Mouse (Mus musculus): Measurements from ENCODE around the gene Ccdc93.

Gene Ccdc93

DNA sequence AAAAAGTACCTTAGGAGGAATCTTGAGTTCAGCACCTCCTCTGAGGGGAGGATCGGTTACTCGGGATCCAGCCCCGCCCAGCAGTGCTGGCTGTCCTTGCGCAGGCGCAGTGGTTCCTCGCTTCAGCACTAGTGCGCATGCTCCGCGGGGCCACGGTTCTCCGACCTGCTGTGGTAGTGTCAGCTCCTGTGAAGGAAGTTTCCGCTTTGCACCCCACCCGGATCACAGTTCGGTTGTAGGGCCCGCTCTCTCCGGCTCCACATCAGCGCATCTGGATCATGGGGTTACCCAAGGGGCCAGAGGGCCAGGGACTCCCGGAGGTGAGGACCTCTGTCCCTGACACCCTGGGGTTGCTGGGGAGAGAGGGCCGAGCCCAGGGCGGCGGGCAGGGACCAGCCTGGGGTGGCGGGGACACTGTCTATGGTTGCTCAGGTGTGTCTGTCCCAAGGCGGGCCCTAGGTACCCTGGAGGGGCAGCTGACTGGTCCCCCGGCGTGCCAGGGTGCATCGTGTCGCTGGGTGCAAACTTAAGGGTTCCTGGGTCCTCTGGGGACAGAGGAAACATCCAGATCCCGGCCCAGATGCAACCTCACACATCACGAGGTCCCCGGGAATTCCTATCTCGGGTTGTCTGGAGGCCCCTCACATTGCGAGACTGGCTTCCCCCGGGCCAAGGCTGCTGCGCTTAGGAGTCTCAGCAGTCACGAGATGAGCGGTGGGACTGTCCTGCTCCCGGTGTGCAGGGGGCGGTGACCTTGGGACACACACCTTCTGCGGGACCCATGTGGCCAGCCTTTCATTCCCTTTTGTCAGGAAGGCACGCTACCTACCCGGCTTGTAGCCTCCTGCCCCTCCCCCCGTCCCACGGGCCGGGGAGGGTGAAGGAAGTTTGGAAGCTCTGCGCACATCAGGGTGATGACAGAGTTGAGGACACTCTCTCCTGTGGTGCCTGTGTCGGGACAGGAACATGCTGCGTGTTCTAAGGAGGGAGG lies at the start of gene Ccdc93:
Gene Ccdc93, plus strand, starts transcription at position 112 of the 991 bp plus-strand sequence.
- DNase-seq: peak; percentile 94

DNA sequence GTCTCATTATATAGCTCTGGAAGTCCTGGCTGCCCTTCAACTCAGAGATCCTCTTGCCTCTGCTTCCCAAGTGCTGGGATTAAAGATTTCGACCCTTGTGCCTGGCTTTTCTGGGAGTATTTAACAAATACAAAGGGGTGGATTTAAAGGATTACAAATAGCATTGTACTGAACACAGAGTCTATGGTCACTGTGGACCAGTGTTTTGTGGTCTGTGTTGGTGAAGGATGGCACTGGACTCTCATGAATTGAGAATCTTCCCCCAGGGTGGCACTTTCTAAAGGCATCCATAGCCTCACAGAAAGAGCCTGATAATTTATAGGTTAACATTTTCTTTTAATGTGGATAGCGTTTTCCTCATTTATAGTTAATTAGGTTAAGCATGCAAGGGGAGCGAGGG lies 49.3 kb upstream of the Ccdc93 start:
- no peak for DNase-seq

DNA sequence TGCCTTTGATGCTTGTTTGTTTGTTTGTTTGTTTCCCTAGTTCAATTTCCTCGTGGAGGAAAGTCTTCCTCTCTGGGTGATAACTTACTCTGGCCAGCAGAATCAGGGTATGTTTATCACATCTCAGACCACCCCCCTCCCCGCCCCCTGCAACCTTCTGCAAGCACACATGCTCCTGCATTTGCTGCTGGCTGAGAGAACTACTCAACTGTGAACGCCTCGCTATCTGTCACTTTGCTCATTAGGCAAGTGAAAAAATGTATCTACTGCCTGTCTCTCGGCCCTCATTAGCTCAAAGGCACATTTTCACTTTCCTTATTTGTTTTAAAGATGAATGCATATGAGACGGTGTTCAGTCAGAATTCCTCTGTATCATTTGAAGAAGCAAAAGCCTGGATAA lies 42.5 kb upstream of the Ccdc93 start:
- DNase-seq: peak; percentile 69

DNA sequence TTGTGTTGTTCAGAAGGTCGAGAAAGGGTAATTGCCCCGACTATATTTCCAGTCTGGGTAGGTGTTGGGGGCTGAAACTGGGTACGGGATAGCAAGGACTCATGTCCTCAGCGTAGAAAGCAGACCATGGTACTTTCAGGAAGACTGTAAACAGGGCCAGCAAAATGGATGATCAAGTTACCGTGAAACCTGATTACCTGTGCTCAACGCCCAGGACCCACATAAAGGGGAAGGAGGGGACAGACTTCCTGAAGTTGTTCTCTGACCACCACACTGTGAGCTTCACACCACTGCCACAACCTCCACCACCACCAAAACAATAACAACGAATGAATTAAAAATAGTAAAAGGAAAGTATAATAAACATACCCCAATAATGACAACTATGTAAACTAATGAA lies 42.1 kb upstream of the Ccdc93 start:
- no peak for DNase-seq

DNA sequence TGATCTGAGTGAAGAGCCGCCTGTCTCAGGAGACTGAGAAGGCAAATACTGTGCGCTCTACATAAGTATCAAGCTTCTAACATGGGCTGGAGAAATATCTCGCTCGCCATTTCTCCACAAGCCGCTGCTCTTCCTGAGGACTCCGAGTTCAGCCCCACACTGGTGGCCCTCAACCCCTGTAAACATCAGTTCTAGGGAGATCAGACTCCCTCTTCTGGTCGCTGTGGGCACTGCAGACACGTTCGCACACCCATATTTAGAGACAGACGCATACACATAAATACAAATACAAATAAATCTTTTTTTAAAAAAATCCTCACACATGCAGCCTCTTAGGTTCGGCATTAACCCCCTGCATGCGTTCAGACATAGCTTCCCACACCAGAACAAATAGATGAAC lies 41.3 kb upstream of the Ccdc93 start:
- peak; percentile 26 for DNase-seq

DNA sequence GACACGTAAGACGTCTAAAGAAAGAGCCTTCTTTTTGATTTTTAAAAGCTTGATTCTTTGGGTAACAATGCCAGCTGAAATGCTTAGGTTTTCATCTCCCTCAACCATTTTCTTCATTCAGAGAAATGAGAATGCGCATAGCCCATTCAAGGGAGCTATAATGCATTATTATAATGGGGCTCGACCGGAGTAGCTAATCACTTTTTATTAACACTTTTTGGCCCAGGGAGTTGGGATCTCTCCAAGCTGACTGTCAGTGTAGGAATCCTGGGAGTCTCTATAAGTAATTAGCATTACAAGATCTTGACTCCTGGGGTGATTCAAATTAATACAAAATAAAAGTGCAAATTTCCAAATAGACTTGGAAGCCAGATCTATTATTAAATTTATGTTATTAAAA lies 40.8 kb upstream of the Ccdc93 start:
- DNase-seq: no peak

DNA sequence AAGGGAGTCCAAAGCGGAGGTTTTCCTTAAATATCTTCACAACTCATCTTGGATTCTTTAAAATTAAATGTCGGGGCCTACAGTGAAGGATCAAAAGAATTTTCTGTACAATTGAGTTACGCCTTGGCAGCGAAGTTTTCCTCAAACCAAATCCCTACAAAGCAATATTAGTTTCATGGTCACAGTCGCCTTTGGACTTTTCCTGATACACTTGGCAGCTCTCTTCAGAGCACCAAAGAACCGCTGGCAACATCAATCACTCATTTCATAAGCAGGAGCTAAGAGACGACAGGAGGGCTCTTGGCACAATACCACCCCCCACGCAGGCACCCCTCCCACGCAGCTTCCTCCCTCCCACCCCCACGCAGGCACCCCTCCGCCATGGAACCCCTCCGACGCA lies 40.4 kb upstream of the Ccdc93 start:
- no peak for DNase-seq

DNA sequence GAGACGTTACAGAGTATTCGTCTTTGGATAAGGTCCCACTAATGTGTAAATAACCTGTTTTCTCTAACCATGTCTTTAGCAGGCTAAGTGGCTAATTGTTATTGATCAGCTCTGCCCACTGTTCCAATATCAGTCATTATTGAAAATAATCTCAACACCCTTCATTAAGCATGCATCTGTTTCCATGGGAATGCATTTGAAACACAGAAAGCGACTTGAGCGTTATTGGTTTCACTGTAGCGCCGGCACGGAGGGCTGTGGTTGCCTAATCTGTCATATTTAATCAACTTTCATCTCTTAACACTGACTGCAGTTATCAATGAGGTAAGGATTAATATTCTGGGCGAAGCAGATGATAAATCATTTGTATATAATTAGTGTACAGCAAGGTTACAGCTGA lies 40.0 kb upstream of the Ccdc93 start:
- DNase-seq: peak; percentile 32

DNA sequence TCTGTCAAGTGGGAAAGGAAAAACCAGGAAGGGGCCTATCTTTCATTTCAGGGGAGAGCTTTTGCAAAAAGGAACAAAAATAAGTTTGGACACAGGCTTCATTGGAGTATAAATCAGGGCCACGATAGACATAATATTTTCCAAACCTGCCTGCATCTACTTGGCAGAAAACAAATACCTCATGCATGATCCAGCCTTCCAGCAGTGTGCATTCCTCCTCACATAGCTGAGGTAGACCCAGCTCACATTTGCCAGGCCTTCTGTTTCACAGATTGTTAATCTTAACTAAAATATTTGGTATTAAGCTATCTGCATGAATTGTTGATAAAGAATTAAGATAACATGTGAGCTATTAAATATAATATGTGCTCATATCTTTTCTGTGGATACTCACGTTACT lies 37.7 kb upstream of the Ccdc93 start:
- no peak for DNase-seq

DNA sequence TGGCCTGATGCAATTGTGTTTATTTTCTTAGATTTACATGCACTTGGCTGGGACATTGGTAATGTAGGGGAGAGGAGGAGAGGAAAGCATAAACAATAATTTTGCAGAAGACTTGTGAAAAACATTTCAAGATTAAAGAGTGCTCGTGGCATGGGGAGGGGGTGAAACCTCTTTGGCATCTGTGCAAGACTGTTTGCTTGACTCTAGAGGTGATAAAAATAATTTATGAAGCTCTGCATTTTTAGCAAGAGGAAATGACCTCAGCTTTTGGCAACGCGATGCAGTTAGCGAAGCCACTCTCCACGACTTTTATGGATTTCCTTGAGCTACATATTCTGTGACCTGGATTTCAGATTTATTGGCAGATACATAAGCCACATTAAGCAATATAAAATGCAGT lies 36.1 kb upstream of the Ccdc93 start:
- no peak for DNase-seq

DNA sequence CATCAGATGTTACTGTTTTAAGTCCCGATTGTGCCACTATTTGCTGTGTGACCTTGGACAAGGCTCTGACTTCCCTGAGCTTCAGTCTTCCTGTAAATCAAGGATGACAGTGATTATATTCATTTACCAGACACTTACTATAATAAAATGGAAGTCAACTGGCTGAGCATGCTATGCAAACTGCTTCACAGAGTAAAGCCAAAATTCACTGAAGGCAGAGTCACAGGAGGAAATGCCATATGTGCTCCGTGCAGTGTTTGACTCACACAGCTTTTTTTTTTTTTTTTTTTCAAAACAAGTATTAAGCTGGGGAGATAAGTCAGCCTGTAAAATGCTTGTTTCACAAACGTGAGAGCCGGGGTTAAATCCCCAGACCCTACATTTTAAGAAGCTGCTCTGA lies 34.3 kb upstream of the Ccdc93 start:
- DNase-seq: no peak

DNA sequence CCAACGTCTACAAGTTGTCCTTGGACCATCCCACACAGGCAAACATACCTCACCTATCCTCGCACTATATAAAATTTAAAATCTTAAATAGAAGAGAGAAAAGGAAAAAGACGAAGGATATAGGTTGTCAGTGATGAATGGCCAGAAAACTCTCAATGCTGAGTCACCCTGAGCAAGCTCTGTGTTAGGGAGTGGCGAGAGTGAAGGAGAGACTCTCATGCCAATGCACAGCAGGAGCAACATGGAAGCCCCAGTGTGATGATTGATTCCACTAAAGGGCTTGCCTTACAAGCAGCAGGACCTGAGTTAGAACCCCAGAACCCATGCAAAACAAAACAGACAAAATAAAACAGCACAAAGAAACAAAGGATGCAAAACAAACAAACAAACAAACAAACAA lies 32.6 kb upstream of the Ccdc93 start:
- DNase-seq: no peak

DNA sequence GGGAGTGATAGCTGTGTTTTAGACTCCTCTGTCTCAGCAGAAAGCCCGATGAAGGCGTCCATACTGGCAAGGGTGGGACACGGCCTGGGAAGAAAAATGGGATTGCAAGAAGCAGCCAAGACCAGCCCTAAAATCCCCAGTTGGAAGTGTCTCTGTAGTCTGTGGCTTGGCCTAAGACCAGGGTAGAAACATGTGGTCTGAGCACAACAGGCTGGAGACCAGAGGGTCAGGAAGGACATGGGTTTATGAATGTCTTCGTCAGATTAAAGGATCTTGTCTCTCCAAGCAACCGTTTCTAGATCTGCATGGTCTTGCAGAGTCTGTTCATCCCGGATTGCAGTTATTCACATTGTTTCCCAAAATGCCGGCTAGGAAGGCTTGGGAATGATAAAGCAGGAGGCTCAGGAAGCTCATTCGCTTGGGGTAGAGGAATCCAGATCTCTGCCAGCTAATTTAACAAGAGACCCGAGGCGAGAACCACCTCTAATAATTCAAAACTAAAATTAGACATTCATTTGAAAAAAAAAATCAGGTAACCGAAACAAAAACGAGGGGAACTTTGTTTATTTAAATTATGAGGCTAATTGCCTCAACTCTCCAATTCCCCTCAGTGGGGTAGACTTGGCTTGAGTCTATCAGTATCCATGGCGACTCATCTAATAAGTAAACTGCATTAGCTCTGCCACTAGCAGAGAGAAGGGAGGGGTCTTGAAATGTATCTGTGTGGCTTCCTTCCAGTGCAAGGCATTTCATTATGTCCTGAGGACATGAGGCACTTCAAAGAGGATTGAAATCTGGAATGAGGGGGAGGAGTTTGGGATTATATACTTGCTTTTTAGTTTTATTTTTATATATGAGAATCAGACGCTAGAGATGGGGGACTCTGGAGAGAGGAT lies 31.6 kb upstream of the Ccdc93 start:
- DNase-seq: peak; percentile 32

DNA sequence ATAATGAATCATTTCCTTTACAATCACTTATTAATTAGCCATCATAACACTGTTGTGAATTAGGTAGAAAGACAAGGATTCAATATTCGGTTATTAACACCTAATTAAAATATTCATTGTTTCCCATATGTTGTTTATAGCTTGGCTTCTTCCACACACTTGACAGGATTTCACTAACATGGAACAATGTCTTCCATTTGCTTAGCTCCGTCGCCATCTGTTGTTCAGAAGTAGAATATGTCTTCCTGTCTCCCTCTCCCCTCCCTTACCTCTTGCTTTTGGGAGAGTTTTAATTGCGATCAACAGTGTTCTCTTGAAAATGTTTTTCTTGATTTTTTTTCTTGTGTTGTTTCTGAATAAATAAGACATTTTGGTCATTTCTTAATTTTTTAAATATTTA lies 30.6 kb upstream of the Ccdc93 start:
- DNase-seq: peak; percentile 71

DNA sequence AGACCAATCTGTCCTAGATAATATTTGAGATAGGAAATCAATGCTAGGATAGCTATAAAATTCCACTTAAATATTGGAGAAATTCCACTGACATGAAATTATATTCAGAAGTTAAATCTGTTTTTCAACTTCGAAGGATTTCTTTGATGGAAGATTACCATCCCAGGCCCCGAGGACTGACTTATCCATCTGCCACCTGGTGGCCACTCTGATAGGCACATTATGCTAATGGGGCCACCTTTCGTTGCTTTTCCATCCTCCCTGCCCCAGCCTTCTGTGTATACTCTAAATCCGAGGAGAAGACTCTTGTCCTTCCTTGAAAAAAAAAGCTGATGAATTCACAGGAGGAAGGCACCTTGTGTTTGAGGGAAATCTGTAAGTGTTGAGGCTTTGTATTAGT lies 11.8 kb upstream of the Ccdc93 start:
- peak; percentile 34 for DNase-seq

DNA sequence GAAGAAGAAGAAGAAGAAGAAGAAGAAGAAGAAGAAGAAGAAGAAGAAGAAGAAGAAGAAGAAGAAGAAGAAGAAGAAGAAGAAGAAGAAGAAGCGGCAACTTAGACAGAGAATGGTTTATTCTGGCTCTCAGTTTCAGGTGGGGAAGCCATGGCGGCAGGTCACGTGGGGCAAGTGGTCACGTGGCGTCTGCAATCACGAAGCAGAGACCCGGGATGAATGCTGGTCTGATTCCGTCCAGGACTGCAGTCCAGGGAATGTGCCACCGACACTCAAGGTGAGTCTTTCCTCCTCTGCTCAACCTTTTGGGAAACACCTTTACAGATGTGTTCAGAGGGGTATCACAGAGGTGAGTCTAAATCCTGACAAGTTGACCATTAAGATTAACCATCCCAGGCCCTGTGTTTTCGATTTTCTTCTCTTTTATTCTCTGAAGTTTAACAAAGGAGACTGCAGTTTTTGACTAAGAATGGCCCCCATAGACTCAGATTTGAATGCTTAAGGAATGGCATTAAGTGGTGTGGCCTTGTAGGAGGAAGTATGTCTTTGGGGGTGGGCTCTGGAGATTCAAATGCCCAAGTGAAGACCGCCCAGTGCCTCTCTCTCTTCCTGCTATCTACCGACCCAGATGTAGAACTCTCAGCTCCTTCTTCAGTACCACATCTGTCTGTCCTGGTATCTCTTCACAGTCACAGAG lies 11.1 kb upstream of the Ccdc93 start:
- no peak for DNase-seq

DNA sequence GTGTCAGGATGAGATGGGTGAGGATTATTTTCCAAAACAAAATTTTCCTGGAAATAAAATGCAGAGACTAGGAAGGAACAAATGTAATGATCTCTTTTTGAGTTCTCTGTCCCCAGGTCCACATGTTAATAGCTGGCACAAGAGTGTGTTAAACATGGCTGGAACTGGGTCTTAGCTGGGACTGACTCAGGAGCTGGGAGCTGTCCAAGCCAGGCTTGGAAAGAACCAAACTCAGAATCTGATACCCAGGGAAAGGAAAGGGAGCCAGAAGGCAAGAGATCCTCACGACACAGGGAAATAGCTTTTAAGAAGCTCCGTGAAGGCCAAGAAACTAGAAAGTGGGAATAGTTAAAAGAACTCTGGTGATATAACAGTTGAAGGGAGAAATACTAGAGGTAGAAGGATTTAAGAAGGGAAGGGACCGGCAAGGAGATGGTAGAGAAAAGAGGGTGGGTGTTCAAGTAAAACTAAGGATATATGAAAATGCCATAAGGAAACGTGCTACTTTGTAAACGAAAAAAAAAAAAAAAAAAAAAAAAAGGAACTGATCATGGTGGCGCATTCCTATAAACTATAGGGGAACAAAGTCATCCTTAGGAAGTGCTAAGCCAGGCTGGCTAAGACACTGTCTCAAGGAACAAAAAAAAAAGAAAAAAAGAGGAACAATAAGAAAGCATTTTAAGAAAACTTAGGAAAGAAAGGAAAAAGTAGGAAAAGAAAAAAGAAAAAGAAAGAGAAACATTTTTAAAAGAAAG lies 489 bp upstream of the Ccdc93 start:
- no peak for DNase-seq

DNA sequence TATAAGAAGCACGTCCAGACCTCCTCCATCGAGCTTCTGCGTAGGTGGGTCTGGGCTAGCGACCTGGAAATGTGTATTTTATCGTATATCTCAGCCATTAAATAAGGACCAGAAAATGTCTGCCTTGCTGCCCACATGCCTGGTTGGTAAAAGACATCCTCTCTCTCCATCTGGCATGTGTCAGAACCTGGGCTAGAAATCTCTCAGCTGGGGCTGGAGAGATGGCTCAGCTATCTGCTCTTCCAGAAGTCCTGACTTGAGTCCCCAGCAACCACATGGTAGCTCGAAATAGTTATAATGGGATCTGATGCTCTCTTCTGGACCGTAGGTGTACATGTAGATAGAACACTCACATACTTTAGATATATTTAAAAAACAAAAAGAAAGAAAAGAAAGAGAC lies 5.1 kb downstream of the Ccdc93 start:
- no peak for DNase-seq

DNA sequence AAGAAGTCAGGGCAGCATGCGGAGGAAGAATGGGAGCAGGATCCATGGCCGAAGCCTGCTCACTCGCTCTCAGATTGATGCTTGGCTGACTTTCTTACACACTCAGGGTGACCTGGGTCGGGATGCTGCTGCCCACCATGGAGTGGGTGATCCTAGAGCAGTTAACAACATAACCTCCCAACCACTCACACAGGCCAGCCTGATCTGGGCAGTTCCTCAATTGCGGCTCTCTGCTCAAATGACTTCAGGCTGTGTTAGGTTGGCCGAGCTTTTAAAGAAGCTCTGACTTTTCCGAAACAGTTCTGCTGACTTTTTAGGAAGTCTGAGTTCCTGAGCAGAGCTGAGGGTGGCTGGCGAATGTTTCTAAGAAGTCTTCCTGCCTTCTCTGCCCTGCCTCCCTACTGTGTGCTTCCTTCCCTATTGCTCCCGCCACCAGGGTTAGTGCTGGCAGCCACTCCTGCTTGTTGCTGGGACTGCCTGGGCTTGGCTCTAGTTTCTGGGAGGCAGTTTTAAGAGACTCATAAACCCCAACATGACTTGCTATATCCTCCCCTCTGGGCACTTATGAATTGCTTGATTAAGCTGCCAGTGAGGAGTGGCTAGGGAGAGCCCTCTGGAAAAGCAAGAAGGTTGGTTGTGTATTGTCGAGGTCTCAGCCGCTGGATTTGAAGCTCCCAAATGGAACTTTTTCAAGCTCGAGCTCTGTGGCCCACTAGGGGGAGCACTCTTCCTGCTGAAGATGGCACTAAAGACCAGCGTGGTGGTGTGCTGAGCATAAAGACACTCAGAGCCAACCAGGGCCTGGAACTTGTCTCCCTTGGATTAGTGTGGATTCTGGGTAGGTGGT lies 9.9 kb downstream of the Ccdc93 start:
- peak; percentile 72 for DNase-seq

DNA sequence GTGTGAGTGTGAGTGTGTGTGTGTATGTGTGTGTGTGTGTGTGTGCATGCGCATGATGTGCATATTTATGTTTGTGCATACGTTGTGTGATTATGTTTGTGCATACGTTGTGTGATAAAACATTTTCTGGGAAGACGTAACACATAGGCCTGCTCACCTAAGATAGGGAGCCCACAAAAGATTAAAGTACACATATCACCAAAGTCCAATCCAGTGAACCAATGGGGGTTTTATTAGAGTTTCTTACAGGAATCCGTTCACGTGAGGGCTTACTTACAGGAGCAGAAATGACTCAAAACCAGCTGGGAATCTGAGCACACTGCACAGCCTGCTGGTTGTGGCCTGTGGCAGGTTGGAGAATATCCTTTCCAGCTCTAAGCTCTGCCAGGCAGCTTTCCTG lies 13.3 kb downstream of the Ccdc93 start:
- DNase-seq: no peak

DNA sequence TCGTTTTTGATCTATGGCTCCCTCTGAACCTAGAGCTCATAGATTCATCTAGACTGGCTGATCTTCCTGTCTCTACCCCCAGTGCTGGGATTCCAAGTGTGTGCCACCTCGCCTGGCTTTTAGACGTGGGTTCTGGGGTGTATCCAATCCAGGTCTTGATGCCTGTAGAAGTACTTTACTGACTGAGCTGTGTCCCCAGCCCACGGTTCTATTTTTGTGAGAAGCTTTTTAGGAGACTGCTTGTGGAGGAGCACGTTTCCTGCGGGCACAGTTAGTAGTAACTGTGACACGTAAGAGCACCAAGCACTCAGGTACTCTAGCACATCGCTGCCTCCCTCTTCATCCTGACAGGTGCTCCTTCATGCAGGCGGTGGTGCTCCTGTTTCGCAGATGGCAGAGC lies 16.4 kb downstream of the Ccdc93 start:
- no peak for DNase-seq
